Mouse (Mus musculus) neural tube, embryonic 13.5 days (tissue): ENCODE results near the gene Serbp1. TPM values are rescaled to one million over a fixed set of nuclear protein-coding genes. Genes with fewer than 3 reads are reported as not detected.
"Not testable (repeated sequence)": the region's sequence is repeated elsewhere in the genome, so short reads cannot be mapped to it uniquely, and the experiment has no call there.

Experiments
- ATAC-seq: fragments of 200-750 bp; cut with Nextera tagmentation; 2 replicates; pipeline ENCODE4 v1.8.0; 2017; ENCODE audit warnings: low read depth, mild to moderate bottlenecking, moderate TSS enrichment, moderate library complexity
- H3K27ac ChIP-seq: fragments of 300-500 bp; sonication (generic); replicated peaks from 2 replicates; pipeline ENCODE4 v1.5.1; 2015; ENCODE audit warnings: moderate library complexity, mild to moderate bottlenecking, inconsistent platforms
- H3K27me3 ChIP-seq: fragments of 300-500 bp; sonication (generic); 2 replicates; pipeline ENCODE4 v1.6.1; 2015; ENCODE audit warnings: mild to moderate bottlenecking, inconsistent platforms
- H3K36me3 ChIP-seq: fragments of 300-500 bp; sonication (generic); 2 replicates; pipeline ENCODE4 v1.6.1; 2015; ENCODE audit warnings: mild to moderate bottlenecking, inconsistent platforms
- H3K4me1 ChIP-seq: fragments of 300-500 bp; sonication (generic); replicated peaks from 2 replicates; pipeline ENCODE4 v1.6.1; 2015; ENCODE audit warnings: inconsistent platforms
- H3K4me2 ChIP-seq: fragments of 300-500 bp; sonication (generic); 2 replicates; pipeline ENCODE4 v1.6.1; 2015; ENCODE audit warnings: inconsistent platforms, mild to moderate bottlenecking, moderate library complexity
- H3K4me3 ChIP-seq: fragments of 300-500 bp; sonication (generic); 2 replicates; pipeline ENCODE4 v1.5.1; 2015; ENCODE audit warnings: mild to moderate bottlenecking, inconsistent platforms
- H3K9ac ChIP-seq: fragments of 300-500 bp; sonication (generic); 2 replicates; pipeline ENCODE4 v1.6.1; 2015; ENCODE audit warnings: moderate library complexity, mild to moderate bottlenecking, inconsistent platforms
- H3K9me3 ChIP-seq: fragments of 300-500 bp; sonication (generic); 2 replicates; pipeline ENCODE4 v1.6.1; 2016; ENCODE audit warnings: inconsistent platforms
- WGBS: fragments of 180-500 bp; shearing (Covaris S2); methylation state at CpG from one replicate; pipeline ENCODE4 v1.1.7; 2015; 5-methylcytosine and 5-hydroxymethylcytosine counted together
- polyA plus RNA-seq: library from polyadenylated mRNA; unstranded; fragments of >200 nt; fragmentation: Nextera tagmentation; extraction: Ambion mirVana; gene quantifications from 2 replicates; pipeline ENCODE4 v1.2.1, GENCODE M21; 2015

The Serbp1 gene
- polyA plus RNA-seq, 1 experiment from 2014 or later: 324 TPM

- Histone ChIP-seq H3K27me3 (no peaks in the 10 kb centered on the region), H3K27ac (no peak overlapping the region), H3K4me1 (no peaks in the 10 kb centered on the region), H3K4me3 (no peak overlapping the region), H3K4me2 (no peak overlapping the region), H3K36me3 (no peaks in the 10 kb centered on the region), H3K9ac (no peak overlapping the region), H3K9me3 (no peaks in the 10 kb centered on the region)
- no peak for ATAC-seq
Measured at GRCm38 (mm10) chr6:67218566-67218965, 19.4 kb upstream of the Serbp1 start.

- not testable (repeated sequence) for H3K36me3 ChIP-seq, ATAC-seq, H3K9ac ChIP-seq, H3K4me3 ChIP-seq, H3K4me1 ChIP-seq, H3K4me2 ChIP-seq, H3K27ac ChIP-seq, H3K9me3 ChIP-seq, H3K27me3 ChIP-seq
- WGBS: 93% methylated on average over 14 of the region's 14 CpGs
Measured at GRCm38 (mm10) chr6:67219931-67220330, 18.0 kb upstream of the Serbp1 start.

GRCm38 (mm10) chr6:67220731-67221130 lies 17.2 kb upstream of the Serbp1 start:
- H3K9ac ChIP-seq: no peak overlapping the region
- no peaks in the 10 kb centered on the region for H3K4me1 ChIP-seq
- H3K4me2 ChIP-seq: no peak overlapping the region
- no peaks in the 10 kb centered on the region for H3K36me3 ChIP-seq
- H3K27ac ChIP-seq: no peak overlapping the region
- ATAC-seq: no peak
- H3K4me3 ChIP-seq: no peak overlapping the region
- no peaks in the 10 kb centered on the region for H3K27me3 ChIP-seq
- no peaks in the 10 kb centered on the region for H3K9me3 ChIP-seq

GRCm38 (mm10) chr6:67223082-67223481 lies 14.9 kb upstream of the Serbp1 start:
- H3K9me3 ChIP-seq: no peaks in the 10 kb centered on the region
- H3K4me2 ChIP-seq: no peak overlapping the region
- H3K36me3 ChIP-seq: no peaks in the 10 kb centered on the region
- H3K27me3 ChIP-seq: no peaks in the 10 kb centered on the region
- H3K4me1 ChIP-seq: peaks cover under 1% of the 10 kb centered on the region
- 85% methylated on average over 1 of the region's 1 CpGs for WGBS
- no peak overlapping the region for H3K9ac ChIP-seq
- ATAC-seq: no peak
- H3K27ac ChIP-seq: no peak overlapping the region
- H3K4me3 ChIP-seq: no peak overlapping the region

- no peak overlapping the region for H3K9ac ChIP-seq
- no peak for ATAC-seq
- H3K4me1 ChIP-seq: peaks cover 5% of the 10 kb centered on the region
Measured at GRCm38 (mm10) chr6:67223499-67223898, 14.5 kb upstream of the Serbp1 start.

GRCm38 (mm10) chr6:67226286-67226685 lies 11.7 kb upstream of the Serbp1 start:
- no peak for ATAC-seq
- Histone ChIP-seq H3K27me3 (peaks cover 10% of the 10 kb centered on the region; the same call in 1 of the 2 replicates), H3K4me2 (no peak overlapping the region), H3K9me3 (no peaks in the 10 kb centered on the region), H3K36me3 (no peaks in the 10 kb centered on the region), H3K9ac (no peak overlapping the region), H3K27ac (no peak overlapping the region), H3K4me3 (no peak overlapping the region), H3K4me1 (peaks cover 11% of the 10 kb centered on the region)
- WGBS: 76% methylated on average over 4 of the region's 4 CpGs

More at GRCm38 (mm10) chr6:67223499-67223898, 14.5 kb upstream of the Serbp1 start:
- Histone ChIP-seq H3K27ac (no peak overlapping the region), H3K36me3 (no peaks in the 10 kb centered on the region), H3K4me3 (no peak overlapping the region), H3K27me3 (no peaks in the 10 kb centered on the region), H3K9me3 (no peaks in the 10 kb centered on the region), H3K4me2 (no peak overlapping the region)
- WGBS: 67% methylated on average over 1 of the region's 1 CpGs

- Histone ChIP-seq H3K27me3 (peaks cover 10% of the 10 kb centered on the region; the same call in 1 of the 2 replicates), H3K4me3 (peak overlapping the region; percentile 21), H3K9ac (peak overlapping the region; percentile 2), H3K4me1 (peaks cover 11% of the 10 kb centered on the region), H3K27ac (no peak overlapping the region), H3K9me3 (no peaks in the 10 kb centered on the region), H3K4me2 (peak overlapping the region; percentile 52), H3K36me3 (no peaks in the 10 kb centered on the region)
- WGBS: 8% methylated on average over 18 of the region's 18 CpGs
- peak; percentile 86 for ATAC-seq
Measured at GRCm38 (mm10) chr6:67228459-67229107, 9.4 kb upstream of the Serbp1 start.

- Histone ChIP-seq H3K4me2 (no peak overlapping the region), H3K27ac (no peak overlapping the region), H3K4me1 (peaks cover 11% of the 10 kb centered on the region), H3K36me3 (no peaks in the 10 kb centered on the region), H3K9me3 (no peaks in the 10 kb centered on the region), H3K4me3 (no peak overlapping the region), H3K27me3 (peaks cover 10% of the 10 kb centered on the region; the same call in 1 of the 2 replicates), H3K9ac (no peak overlapping the region)
- ATAC-seq: no peak
- 47% methylated on average over 9 of the region's 9 CpGs for WGBS
Measured at GRCm38 (mm10) chr6:67229521-67229920, 8.5 kb upstream of the Serbp1 start.

GRCm38 (mm10) chr6:67229922-67230518 lies 8.0 kb upstream of the Serbp1 start:
- Histone ChIP-seq H3K4me1 (peaks cover 11% of the 10 kb centered on the region), H3K27me3 (peaks cover 10% of the 10 kb centered on the region; the same call in 1 of the 2 replicates), H3K27ac (no peak overlapping the region), H3K4me2 (no peak overlapping the region), H3K9me3 (no peaks in the 10 kb centered on the region), H3K9ac (no peak overlapping the region), H3K4me3 (no peak overlapping the region), H3K36me3 (no peaks in the 10 kb centered on the region)
- no peak for ATAC-seq
- 12% methylated on average over 11 of the region's 11 CpGs for WGBS

- Histone ChIP-seq H3K4me1 (peaks cover 11% of the 10 kb centered on the region), H3K36me3 (no peaks in the 10 kb centered on the region), H3K4me3 (no peak overlapping the region), H3K27ac (no peak overlapping the region), H3K9ac (no peak overlapping the region), H3K9me3 (no peaks in the 10 kb centered on the region), H3K27me3 (peaks cover 10% of the 10 kb centered on the region; the same call in 1 of the 2 replicates), H3K4me2 (no peak overlapping the region)
- no peak for ATAC-seq
Measured at GRCm38 (mm10) chr6:67230950-67231349, 7.0 kb upstream of the Serbp1 start.

GRCm38 (mm10) chr6:67235649-67236048 lies 2.3 kb upstream of the Serbp1 start:
- H3K9ac ChIP-seq: no peak overlapping the region
- WGBS: 87% methylated on average over 3 of the region's 3 CpGs
- no peak for ATAC-seq

GRCm38 (mm10) chr6:67236491-67237234 lies 1.3 kb upstream of the Serbp1 start:
- Histone ChIP-seq H3K27ac (no peak overlapping the region), H3K27me3 (no peaks in the 10 kb centered on the region), H3K9me3 (no peaks in the 10 kb centered on the region), H3K36me3 (no peaks in the 10 kb centered on the region), H3K9ac (no peak overlapping the region), H3K4me2 (no peak overlapping the region), H3K4me1 (no peaks in the 10 kb centered on the region), H3K4me3 (no peak overlapping the region)
- peak; percentile 67; the same call in 1 of the 2 replicates for ATAC-seq
- 72% methylated on average over 7 of the region's 7 CpGs for WGBS

More at GRCm38 (mm10) chr6:67235649-67236048, 2.3 kb upstream of the Serbp1 start:
- H3K9me3 ChIP-seq: no peaks in the 10 kb centered on the region
- H3K4me2 ChIP-seq: no peak overlapping the region
- no peak overlapping the region for H3K4me3 ChIP-seq
- H3K4me1 ChIP-seq: no peaks in the 10 kb centered on the region
- H3K36me3 ChIP-seq: no peaks in the 10 kb centered on the region
- H3K27ac ChIP-seq: no peak overlapping the region
- no peaks in the 10 kb centered on the region for H3K27me3 ChIP-seq
